Mouse (Mus musculus) bone marrow, adult 2 months (tissue): Measurements from ENCODE around the gene Cnot1.

ENCODE experiments used
- CTCF ChIP-seq: fragments of 200-500 bp; IDR thresholded peaks from 2 replicates; pipeline ENCODE4 v1.5.1; 2011; ENCODE audit warnings: low read length, control low read depth; ENCODE audit not compliant: control insufficient read depth, insufficient read depth
- POLR2A ChIP-seq: fragments of 200-500 bp; IDR thresholded peaks from 2 replicates; pipeline ENCODE4 v1.6.1; 2011; ENCODE audit warnings: low read depth, mild to moderate bottlenecking, control low read depth, low read length, borderline replicate concordance; ENCODE audit not compliant: control insufficient read depth

- TF ChIP-seq POLR2A (no peak), CTCF (no peak)
Observed at GRCm38 (mm10) chr8:95751924-95752323, 55.3 kb downstream of the Cnot1 start.
